Mouse (Mus musculus) spleen, adult 2 months (tissue): Measurements from ENCODE around the gene Slc45a1. TPM values are rescaled to one million over a fixed set of nuclear protein-coding genes. Genes with fewer than 3 reads are reported as not detected.

Experiments used
- DNase-seq, 2 experiments: peaks; one replicate each; pipeline versions ENCODE4 v3.0.0 to v3.0.0-alpha.2; 2012 to 2021; ENCODE audit warnings: low spot score in 2 of 2, low read depth in 1 of 2
- H3K27ac ChIP-seq: fragments of 200-500 bp; 2 replicates; pipeline ENCODE4 v1.5.1; 2012; ENCODE audit warnings: low read length, inconsistent platforms; ENCODE audit not compliant: insufficient read depth
- H3K27me3 ChIP-seq: fragments of 200-500 bp; 2 replicates; pipeline ENCODE4 v1.6.1; 2012; ENCODE audit warnings: mild to moderate bottlenecking, moderate library complexity, low read length, inconsistent platforms; ENCODE audit not compliant: control insufficient read depth, insufficient read depth
- H3K36me3 ChIP-seq: fragments of 200-500 bp; 2 replicates; pipeline ENCODE4 v1.6.1; 2012; ENCODE audit warnings: mild to moderate bottlenecking, low read length, inconsistent platforms; ENCODE audit not compliant: control insufficient read depth, insufficient read depth
- H3K4me1 ChIP-seq: fragments of 200-500 bp; 2 replicates; pipeline ENCODE4 v1.6.1; 2011; ENCODE audit warnings: inconsistent platforms; ENCODE audit not compliant: control insufficient read depth, insufficient read depth, insufficient read length
- H3K4me3 ChIP-seq: fragments of 200-500 bp; 2 replicates; pipeline ENCODE4 v1.5.1; 2011; ENCODE audit warnings: mild to moderate bottlenecking, inconsistent platforms; ENCODE audit not compliant: insufficient read depth, insufficient read length; ENCODE audit errors: extremely low read depth
- CTCF ChIP-seq: fragments of 200-500 bp; IDR thresholded peaks from 2 replicates; pipeline ENCODE4 v1.5.1; 2011; ENCODE audit warnings: mild to moderate bottlenecking, inconsistent platforms; ENCODE audit not compliant: insufficient read depth, insufficient read length, insufficient replicate concordance; ENCODE audit errors: extremely low read depth
- POLR2A ChIP-seq: fragments of 200-500 bp; IDR thresholded peaks from 2 replicates; pipeline ENCODE4 v1.6.1; 2011; ENCODE audit warnings: low read depth, low read length, inconsistent platforms
- WGBS: fragments of 180-500 bp; shearing (Covaris S2); methylation state at CpG from one replicate; pipeline ENCODE4 v1.1.7; 2018; 5-methylcytosine and 5-hydroxymethylcytosine counted together
- polyA plus RNA-seq: library from polyadenylated mRNA; depleted of rRNA; stranded (reverse); fragments of >200 nt; gene quantifications from 2 replicates; pipeline ENCODE4 v1.2.3, GENCODE M21; 2012

Slc45a1 gene
- polyA plus RNA-seq, 1 experiment, result not detected

DNA sequence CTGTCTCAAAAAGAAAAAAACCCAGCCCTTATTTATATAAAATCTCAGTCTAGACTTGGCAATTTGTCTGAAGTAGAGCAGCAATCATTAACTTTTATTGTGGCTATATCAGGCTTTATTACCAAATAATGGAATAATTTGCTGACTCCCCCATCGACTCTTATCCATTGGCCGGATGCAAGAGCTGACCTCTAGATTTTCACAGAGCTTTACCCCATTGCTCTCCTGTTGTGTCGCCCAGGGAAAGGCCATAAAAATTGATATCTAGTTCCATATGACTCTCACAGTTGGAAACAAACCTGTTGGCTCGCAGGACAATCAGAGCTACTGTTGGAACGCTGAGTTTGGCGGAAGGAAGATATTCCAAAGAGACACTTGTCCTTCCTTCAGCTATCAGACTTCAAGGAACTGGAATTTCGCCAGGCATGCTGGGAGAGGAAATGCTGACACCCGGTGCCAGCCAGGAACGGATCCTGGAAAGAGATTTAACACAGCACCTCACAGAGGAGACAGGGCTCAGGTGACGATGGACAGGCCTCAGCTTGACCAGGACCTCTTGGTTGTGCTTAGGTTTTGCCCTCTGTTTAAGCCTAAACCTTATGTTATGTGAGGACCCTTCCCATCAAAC, 35.3 kb upstream of the Slc45a1 start:
- H3K27ac ChIP-seq, result no peak overlapping the region
- DNase-seq, result no peak
- H3K4me3 ChIP-seq, result no peak overlapping the region
- H3K4me1 ChIP-seq, result no peaks in the 10 kb centered on the region
- no peak for TF ChIP-seq CTCF
- TF ChIP-seq POLR2A, result no peak
- 83% methylated on average over 10 of the region's 10 CpGs for WGBS
- H3K36me3 ChIP-seq, result no peaks in the 10 kb centered on the region
- no peaks in the 10 kb centered on the region for H3K27me3 ChIP-seq

DNA sequence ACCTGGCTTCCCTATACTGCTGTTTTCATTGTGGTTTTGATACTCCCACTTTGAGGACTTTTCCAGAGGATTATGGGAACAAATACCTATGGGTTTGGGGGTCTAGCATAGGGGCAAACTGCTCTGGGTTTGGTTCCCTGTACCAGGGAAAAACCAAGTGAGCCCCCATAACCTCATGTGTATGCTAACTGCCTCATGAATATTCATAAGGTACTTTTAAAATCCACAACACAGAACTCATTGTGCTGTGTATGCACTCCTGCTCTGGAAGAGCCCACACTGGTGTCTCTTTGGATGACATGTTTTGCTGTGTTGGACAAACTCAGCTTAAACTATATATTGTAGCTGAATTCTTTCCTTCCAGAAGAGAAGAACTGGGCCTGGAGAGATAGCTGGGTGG, 34.6 kb upstream of the Slc45a1 start:
- no peaks in the 10 kb centered on the region for H3K27me3 ChIP-seq
- H3K4me1 ChIP-seq, result no peaks in the 10 kb centered on the region
- DNase-seq, result no peak
- no peak for TF ChIP-seq POLR2A
- no peak overlapping the region for H3K4me3 ChIP-seq
- no peaks in the 10 kb centered on the region for H3K36me3 ChIP-seq
- H3K27ac ChIP-seq, result no peak overlapping the region

- Histone ChIP-seq H3K36me3 (no peaks in the 10 kb centered on the region), H3K4me1 (no peaks in the 10 kb centered on the region), H3K4me3 (no peak overlapping the region), H3K27me3 (no peaks in the 10 kb centered on the region), H3K27ac (no peak overlapping the region)
- 59% methylated on average over 8 of the region's 8 CpGs for WGBS
- TF ChIP-seq CTCF, result no peak
- TF ChIP-seq POLR2A, result no peak
- no peak for DNase-seq
Measured at GRCm38 (mm10) chr4:150685778-150686493, 34.0 kb upstream of the Slc45a1 start.

DNA sequence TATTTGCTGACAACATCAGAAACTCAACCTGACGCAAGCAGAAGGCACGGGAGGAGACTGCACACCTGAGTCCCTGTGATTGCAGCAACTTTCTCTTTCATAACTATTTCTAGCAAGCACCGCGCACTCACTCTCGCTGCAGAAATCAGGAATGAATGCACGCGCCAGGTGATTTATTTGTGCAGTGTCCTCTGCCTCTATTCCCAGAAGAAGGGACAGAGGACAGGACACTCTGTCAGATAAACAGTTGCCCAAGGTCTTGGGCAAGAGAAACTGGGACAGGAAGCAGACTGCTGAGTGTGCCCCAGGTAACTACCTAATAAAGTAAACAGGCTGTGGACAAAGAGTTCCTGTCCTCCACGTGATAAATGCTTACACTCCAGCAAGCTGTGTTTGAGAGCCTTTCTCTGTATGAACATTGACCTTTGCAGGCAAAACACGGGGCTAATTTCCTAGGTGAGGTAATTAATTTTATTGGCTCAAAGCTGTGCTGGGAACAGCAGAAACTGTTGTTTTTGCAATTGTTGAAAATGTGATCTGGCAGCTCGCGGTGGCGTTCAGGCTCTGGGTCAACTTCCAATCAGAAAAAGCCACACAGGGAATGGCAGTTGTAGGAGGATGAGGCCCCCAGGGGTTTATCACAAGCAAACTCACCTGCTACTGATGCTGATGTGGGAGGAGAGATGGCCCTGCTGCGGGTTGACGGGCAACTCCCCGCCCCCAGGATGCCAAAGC, 33.2 kb upstream of the Slc45a1 start:
- Histone ChIP-seq H3K36me3 (no peaks in the 10 kb centered on the region), H3K4me3 (no peak overlapping the region), H3K27ac (no peak overlapping the region), H3K4me1 (no peaks in the 10 kb centered on the region), H3K27me3 (no peaks in the 10 kb centered on the region)
- TF ChIP-seq CTCF, result no peak
- DNase-seq, result no peak
- whole genome bisulfite sequencing, result 51% methylated on average over 15 of the region's 15 CpGs

GRCm38 (mm10) chr4:150680373-150680772, 28.4 kb upstream of the Slc45a1 start:
- Histone ChIP-seq H3K36me3 (no peaks in the 10 kb centered on the region), H3K27me3 (no peaks in the 10 kb centered on the region), H3K4me3 (no peak overlapping the region), H3K27ac (no peak overlapping the region), H3K4me1 (no peaks in the 10 kb centered on the region)
- WGBS, result 76% methylated on average over 5 of the region's 5 CpGs
- no peak for DNase-seq
- no peak for TF ChIP-seq CTCF
- no peak for TF ChIP-seq POLR2A

GRCm38 (mm10) chr4:150678789-150679188, 26.8 kb upstream of the Slc45a1 start:
- Histone ChIP-seq H3K36me3 (no peaks in the 10 kb centered on the region), H3K27ac (no peak overlapping the region), H3K4me3 (no peak overlapping the region), H3K4me1 (no peaks in the 10 kb centered on the region), H3K27me3 (no peaks in the 10 kb centered on the region)
- no peak for TF ChIP-seq CTCF
- TF ChIP-seq POLR2A, result no peak
- 96% methylated on average over 20 of the region's 20 CpGs for WGBS
- DNase-seq, result no peak

DNA sequence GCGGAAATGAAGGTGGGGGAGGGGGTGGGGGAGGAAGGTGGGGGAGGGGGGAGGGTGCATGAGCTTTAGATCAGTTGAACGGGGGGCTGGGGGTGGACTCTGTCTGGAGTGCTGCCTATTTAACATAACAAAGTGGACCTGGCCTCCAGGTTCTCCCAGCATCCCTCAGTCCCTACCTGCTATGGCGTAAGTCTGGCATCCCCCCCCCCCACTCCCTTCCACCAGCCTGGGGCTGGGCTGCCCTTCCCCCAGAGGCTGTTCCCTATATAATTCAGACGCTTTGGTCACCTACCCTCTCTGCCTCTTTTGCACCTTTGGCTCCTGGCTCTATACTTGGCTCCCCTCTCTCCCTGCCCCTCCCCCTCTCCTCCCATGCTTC, 25.9 kb upstream of the Slc45a1 start:
- H3K4me3 ChIP-seq, result no peak overlapping the region
- H3K27ac ChIP-seq, result no peak overlapping the region
- TF ChIP-seq CTCF, result no peak
- DNase-seq, result no peak
- H3K27me3 ChIP-seq, result no peaks in the 10 kb centered on the region
- H3K36me3 ChIP-seq, result no peaks in the 10 kb centered on the region
- no peaks in the 10 kb centered on the region for H3K4me1 ChIP-seq
- 67% methylated on average over 4 of the region's 4 CpGs for WGBS
